Mouse (Mus musculus) cerebellum, adult 11 months (tissue): ENCODE data around the gene Ybey.

Experiments
- DNase-seq: peaks from one replicate; pipeline ENCODE4 v3.0.0; 2022

Ybey gene

GRCm38 (mm10) chr10:76442178-76443088 lies 26.5 kb downstream of the Ybey start, which contains the start of gene Pcnt:
Gene Pcnt, minus strand, starts transcription at chr10:76442786.
- DNase-seq: peak; percentile 97

DNA sequence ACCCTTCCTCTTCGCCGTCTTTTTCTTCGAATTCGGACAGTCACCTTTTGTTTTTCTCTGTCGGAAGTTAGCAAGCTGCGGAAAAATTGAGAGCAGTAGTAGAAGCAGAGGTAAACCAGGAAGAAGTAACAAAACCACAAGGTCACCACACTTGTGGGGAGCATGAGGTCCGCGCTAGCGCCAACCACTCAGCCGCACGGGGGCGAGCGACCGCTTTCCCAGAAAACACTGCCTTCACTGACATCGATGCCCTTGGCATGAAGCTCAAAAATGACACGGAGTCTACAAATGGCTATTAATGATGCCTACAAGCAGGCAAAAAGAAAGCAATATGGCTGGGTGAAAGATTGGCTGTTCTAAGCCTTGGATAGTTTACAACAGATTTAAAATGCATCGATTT lies 28.6 kb downstream of the Ybey start, which contains the start of gene AC141477.1:
AC141477.1 (minus strand) TSS at position 164 of the 400 bp plus-strand sequence.
- DNase-seq: no peak

- no peak for DNase-seq
These were observed 29.6 kb downstream of the Ybey start for GRCm38 (mm10) chr10:76439107-76439890.

DNA sequence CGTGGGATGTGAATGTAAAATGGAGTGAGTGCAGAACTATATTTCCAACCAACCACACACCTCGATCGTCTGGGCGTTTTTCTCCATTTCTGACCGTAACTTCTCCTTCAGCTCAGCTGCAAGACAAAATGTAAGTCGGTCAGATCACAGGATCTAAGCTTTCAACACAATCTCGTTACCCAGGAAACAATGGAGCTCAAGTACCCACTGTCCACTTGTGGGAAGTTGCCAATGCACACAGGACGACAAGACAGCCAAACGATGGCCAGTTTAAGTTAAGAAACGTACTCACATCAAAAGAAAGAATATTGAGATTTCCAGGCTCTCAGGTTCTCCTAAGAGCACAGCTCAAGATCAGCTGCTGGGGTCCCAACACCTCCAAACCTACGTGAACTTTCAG lies 35.0 kb downstream of the Ybey start:
- DNase-seq: no peak

DNA sequence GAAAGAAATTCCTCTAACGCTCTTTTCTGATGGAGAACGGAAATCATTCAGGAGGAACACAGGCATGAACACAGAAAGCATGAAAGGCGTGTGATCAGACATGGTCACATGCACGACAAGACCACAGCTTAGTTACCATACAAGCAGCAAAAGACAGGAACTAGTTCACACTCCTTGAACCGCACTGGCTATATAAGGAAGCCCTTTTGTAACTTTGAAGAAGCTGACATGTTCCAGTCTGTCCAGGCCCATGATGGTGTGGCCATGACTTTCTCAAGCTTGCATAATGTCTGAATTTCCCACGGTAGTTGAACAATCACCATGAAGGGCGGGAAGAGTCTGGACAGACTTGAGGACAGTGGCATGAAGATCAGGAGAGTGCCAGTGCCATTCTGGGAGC lies 43.2 kb downstream of the Ybey start:
- DNase-seq: no peak

GRCm38 (mm10) chr10:76416811-76417210 lies 52.1 kb downstream of the Ybey start:
- peak; percentile 66 for DNase-seq
